Mouse (Mus musculus) kidney, postnatal 0 days (tissue): Measurements from ENCODE around the gene Tmem94. TPM values are rescaled to one million over a fixed set of nuclear protein-coding genes. Genes with fewer than 3 reads are reported as not detected.

Experiments
- ATAC-seq: fragments of 200-750 bp; cut with Nextera tagmentation; replicated peaks from 2 replicates; pipeline ENCODE4 v1.8.0; 2017; ENCODE audit warnings: low read depth, moderate number of reproducible peaks, moderate TSS enrichment, moderate library complexity; ENCODE audit not compliant: low FRiP score
- DNase-seq: peaks from one replicate; pipeline ENCODE4 v3.0.0-alpha.2; 2016; ENCODE audit warnings: low spot score
- H3K27ac ChIP-seq: fragments of 300-500 bp; sonication (generic); 2 replicates; pipeline ENCODE4 v1.5.1; 2014; ENCODE audit warnings: mild to moderate bottlenecking
- H3K27me3 ChIP-seq: fragments of 300-500 bp; sonication (generic); 2 replicates; pipeline ENCODE4 v1.6.1; 2014; ENCODE audit warnings: low read length, mixed read lengths; ENCODE audit not compliant: insufficient read depth
- H3K36me3 ChIP-seq: fragments of 300-500 bp; sonication (generic); 2 replicates; pipeline ENCODE4 v1.6.1; 2014; ENCODE audit warnings: low read length, mixed read lengths; ENCODE audit not compliant: insufficient read depth
- H3K4me1 ChIP-seq: fragments of 300-500 bp; sonication (generic); replicated peaks from 2 replicates; pipeline ENCODE4 v1.6.1; 2014; ENCODE audit warnings: antibody characterized with exemption, low read length, mixed read lengths; ENCODE audit not compliant: insufficient read depth
- H3K4me2 ChIP-seq: fragments of 300-500 bp; sonication (generic); 2 replicates; pipeline ENCODE4 v1.6.1; 2014; ENCODE audit warnings: mild to moderate bottlenecking, low read length, moderate library complexity, mixed read lengths
- H3K4me3 ChIP-seq: fragments of 300-500 bp; sonication (generic); replicated peaks from 2 replicates; pipeline ENCODE4 v1.5.1; 2014; ENCODE audit warnings: low read depth, low read length
- H3K9ac ChIP-seq: fragments of 300-500 bp; sonication (generic); 2 replicates; pipeline ENCODE4 v1.6.1; 2014; ENCODE audit warnings: low read depth, low read length
- H3K9me3 ChIP-seq: fragments of 300-500 bp; sonication (generic); replicated peaks from 2 replicates; pipeline ENCODE4 v1.6.1; 2016; ENCODE audit warnings: low read length, inconsistent platforms, mixed read lengths
- CTCF ChIP-seq: IDR thresholded peaks from 2 replicates; pipeline ENCODE4 v1.5.1; 2016; ENCODE audit warnings: antibody characterized with exemption, low read depth, mild to moderate bottlenecking, moderate library complexity
- WGBS: fragments of 180-500 bp; shearing (Covaris S2); extraction: QIAGEN DNeasy Blood & Tissue Kit; methylation state at CpG from one replicate; pipeline ENCODE4 v1.1.7; 2014; 5-methylcytosine and 5-hydroxymethylcytosine counted together
- polyA plus RNA-seq: library from polyadenylated mRNA; unstranded; fragments of >200 nt; fragmentation: Nextera tagmentation; extraction: Ambion mirVana; gene quantifications from 2 replicates; pipeline ENCODE4 v1.2.1, GENCODE M21; 2015

Tmem94 gene
- polyA plus RNA-seq, 1 experiment from 2014 or later: 19.6 TPM

DNA sequence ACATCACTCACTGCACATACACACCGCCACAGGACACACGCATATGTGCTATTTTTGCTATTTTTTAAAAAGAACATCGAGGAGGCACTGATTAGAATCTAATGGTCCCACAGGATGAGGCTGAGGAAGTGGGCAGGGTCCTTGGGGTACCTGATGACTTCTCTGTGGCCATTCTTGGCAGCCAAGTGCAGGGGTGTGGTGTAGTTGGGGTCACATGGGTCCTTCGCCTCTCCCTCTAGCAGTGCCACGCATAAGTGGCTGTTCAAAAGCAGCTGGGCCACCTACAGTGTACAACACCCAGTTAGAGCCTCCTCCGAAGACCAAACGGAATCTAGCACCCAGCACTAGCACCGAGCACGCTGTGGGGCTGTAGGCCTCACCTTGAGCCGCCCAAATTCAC lies 40.9 kb downstream of the Tmem94 start:
- no peak for ATAC-seq
- Histone ChIP-seq H3K4me3 (no peak overlapping the region), H3K9ac (no peak overlapping the region), H3K27me3 (no peaks in the 10 kb centered on the region), H3K36me3 (peaks cover 42% of the 10 kb centered on the region), H3K4me2 (no peak overlapping the region), H3K9me3 (no peaks in the 10 kb centered on the region), H3K4me1 (peaks cover 24% of the 10 kb centered on the region), H3K27ac (no peak overlapping the region)
- TF ChIP-seq CTCF: no peak
- WGBS: 88% methylated on average over 10 of the region's 10 CpGs
- no peak for DNase-seq

DNA sequence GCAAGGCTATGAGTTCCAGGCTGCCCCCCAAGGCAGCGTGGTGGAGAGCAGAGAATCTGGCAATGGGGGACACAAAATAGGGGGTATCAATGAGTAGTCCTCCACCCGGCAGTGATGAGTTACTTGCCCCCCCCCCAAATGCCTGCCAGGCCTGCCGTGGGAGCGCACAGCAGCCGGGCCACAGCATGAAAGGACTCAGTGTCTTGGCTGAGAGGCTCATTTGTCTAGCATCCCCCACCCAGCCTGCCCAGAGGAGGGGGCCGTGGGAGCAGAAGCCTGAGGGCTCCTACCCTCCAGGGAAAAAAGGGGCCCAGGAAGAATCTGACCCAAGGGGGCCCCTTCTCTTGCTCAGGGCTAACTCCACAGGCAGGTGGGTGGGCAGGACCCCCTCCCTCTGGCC lies 42.1 kb downstream of the Tmem94 start:
- Histone ChIP-seq H3K4me1 (peaks cover 34% of the 10 kb centered on the region), H3K9ac (no peak overlapping the region), H3K27ac (no peak overlapping the region), H3K4me2 (no peak overlapping the region), H3K4me3 (no peak overlapping the region), H3K27me3 (no peaks in the 10 kb centered on the region), H3K9me3 (no peaks in the 10 kb centered on the region), H3K36me3 (peaks cover 31% of the 10 kb centered on the region)
- no peak for TF ChIP-seq CTCF
- DNase-seq (no peak), ATAC-seq (no peak)
- 89% methylated on average over 6 of the region's 6 CpGs for WGBS

DNA sequence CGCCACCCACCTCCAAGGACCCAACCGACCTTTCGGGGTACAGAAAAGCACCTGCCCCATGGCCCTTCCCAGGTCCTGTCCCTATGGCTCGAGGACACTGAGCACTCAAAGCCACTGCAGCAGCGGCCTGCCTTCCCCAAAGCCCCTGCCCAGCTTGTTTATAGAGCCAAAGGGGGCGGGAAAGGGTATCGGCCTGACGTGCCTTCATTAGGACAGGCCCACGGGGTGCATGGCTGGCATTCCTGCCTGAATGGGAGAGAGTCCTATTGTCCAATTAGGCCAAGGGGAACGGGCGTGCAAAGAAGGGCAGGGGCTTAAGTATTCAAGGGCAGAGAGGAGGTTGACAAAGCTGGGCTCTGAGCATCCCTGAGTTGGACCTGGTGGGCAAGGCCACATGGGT lies 42.7 kb downstream of the Tmem94 start:
- Histone ChIP-seq H3K9me3 (no peaks in the 10 kb centered on the region), H3K4me2 (no peak overlapping the region), H3K27ac (peak overlapping the region; percentile 77; the same call in 1 of the 2 replicates), H3K36me3 (peaks cover 24% of the 10 kb centered on the region), H3K27me3 (no peaks in the 10 kb centered on the region), H3K9ac (no peak overlapping the region), H3K4me1 (peaks cover 34% of the 10 kb centered on the region), H3K4me3 (no peak overlapping the region)
- ATAC-seq (no peak), DNase-seq (no peak)
- WGBS: 73% methylated on average over 11 of the region's 11 CpGs
- TF ChIP-seq CTCF: no peak

DNA sequence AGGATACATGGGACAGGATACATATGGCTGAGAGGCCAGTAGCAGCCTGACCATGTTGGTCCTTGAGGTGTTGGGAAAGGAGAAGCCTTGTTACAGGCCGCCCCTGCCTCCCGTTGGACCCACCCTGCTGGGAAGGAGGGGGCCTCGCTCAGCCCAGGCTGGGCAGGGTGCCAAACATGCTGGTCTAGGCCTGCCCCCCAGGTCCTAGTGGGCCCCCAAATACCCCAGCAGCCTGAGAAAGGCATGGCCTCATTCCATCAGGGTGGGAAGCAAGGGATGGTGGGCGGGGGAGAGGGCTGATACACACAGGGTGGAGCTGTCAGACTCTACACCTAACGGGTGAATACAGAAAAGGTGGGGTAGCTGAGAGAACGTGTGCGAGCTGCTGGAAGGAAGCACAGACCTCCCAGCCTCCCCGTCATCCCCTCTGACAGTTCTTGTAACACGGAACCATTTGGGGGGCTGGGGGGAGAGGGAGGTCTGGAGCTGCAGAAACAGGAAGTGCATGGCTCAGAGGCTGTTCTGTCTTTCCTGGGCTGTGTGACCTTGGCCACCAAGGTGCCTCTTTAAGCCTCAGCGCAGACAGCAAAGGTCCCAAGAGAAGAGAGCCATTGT lies 43.6 kb downstream of the Tmem94 start:
- WGBS: 39% methylated on average over 10 of the region's 10 CpGs
- H3K4me1 ChIP-seq: peaks cover 34% of the 10 kb centered on the region

DNA sequence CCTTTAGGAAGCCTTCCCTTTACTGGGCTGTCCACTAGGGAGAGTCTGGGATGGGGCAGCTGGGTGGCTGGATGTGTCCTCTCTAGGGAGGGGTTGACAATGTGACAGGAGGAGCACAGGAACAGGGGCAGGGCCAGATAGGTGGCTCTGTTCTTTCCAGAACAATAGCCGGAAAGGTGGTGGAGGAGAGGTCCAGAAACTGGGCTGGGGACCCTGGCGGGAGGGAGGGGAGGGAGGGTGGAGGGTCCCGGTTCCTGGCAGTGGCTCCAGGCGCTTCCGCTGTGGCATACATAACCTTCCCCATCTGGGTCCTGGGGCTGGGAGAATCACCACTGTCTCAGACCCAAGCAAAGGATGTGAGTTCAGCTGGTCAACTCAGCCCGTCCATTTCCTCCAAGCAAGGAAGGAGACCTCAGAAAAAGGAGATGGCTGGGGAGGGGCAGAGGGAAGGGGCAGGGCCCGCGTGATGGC lies 44.1 kb downstream of the Tmem94 start:
- H3K27me3 ChIP-seq: no peaks in the 10 kb centered on the region
- 48% methylated on average over 8 of the region's 8 CpGs for WGBS
- peak overlapping the region; percentile 79; the same call in 1 of the 2 replicates for H3K4me3 ChIP-seq
- peak overlapping the region; percentile 77 for H3K27ac ChIP-seq
- H3K9ac ChIP-seq: peak overlapping the region; percentile 42; the same call in 1 of the 2 replicates
- peaks cover 14% of the 10 kb centered on the region for H3K36me3 ChIP-seq
- H3K4me1 ChIP-seq: peaks cover 36% of the 10 kb centered on the region
- ATAC-seq: no peak
- peak overlapping the region; percentile 93 for H3K4me2 ChIP-seq
- DNase-seq: peak; percentile 65
- no peaks in the 10 kb centered on the region for H3K9me3 ChIP-seq
- peak; percentile 18; the same call in 1 of the 2 replicates for TF ChIP-seq CTCF

More for the DNA sequence above, 43.6 kb downstream of the Tmem94 start:
- ATAC-seq (no peak), DNase-seq (peak; percentile 46)
- H3K4me2 ChIP-seq: peak overlapping the region; percentile 93
- no peaks in the 10 kb centered on the region for H3K27me3 ChIP-seq
- H3K9me3 ChIP-seq: no peaks in the 10 kb centered on the region
- peak overlapping the region; percentile 77 for H3K27ac ChIP-seq
- peaks cover 17% of the 10 kb centered on the region for H3K36me3 ChIP-seq
- H3K9ac ChIP-seq: peak overlapping the region; percentile 42; the same call in 1 of the 2 replicates
- no peak for TF ChIP-seq CTCF
- H3K4me3 ChIP-seq: no peak overlapping the region

DNA sequence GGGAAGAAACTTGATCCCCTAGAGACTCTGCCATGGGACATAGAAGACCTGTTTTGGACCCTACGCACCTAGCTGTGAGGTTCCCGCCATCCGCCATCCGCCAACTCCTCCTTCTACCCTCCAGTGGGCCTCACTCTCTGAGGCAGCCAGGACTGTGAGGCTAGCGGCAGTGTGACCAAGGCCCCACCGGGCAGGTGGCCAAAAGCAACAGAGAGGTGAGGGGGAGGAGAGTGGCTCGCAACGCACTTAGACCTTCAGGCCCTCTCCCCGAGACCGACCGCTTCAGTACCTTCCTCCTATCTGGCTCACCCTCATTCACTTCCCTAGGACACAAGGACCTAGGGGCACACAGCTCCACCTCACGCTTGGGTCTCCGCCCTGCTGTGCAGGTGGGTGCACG lies 45.1 kb downstream of the Tmem94 start:
- Histone ChIP-seq H3K4me2 (peak overlapping the region; percentile 93), H3K27ac (peak overlapping the region; percentile 77), H3K36me3 (peaks cover 8% of the 10 kb centered on the region; the same call in 1 of the 2 replicates), H3K9ac (peak overlapping the region; percentile 36; the same call in 1 of the 2 replicates), H3K27me3 (no peaks in the 10 kb centered on the region), H3K4me3 (peak overlapping the region; percentile 79), H3K4me1 (peaks cover 42% of the 10 kb centered on the region), H3K9me3 (no peaks in the 10 kb centered on the region)
- peak; percentile 82 for DNase-seq
- TF ChIP-seq CTCF: no peak
- 15% methylated on average over 14 of the region's 14 CpGs for WGBS
- ATAC-seq: no peak
